Mouse (Mus musculus): Measurements from ENCODE around the gene Sh3bp1.

The Sh3bp1 gene

DNA sequence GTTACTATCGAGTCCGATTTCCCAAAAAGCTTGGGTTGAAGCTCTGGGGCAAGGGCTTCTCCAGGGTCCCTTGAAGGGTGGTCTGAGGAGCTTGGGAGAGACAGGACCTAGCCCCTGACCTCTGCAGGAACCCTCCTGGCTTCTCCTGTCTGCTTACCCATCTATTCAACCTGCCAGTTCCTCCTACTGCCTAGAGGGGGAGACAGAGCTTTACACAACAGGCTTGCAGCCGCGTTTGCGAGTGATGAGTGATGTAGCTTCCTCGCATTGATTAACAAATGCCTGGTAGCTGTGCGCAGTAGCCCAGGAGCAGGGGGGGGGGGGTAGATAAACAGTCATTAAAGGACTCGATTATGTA, 16.1 kb downstream of the Sh3bp1 start:
- WGBS, result 9% methylated on average over 8 of the region's 8 CpGs

- 25% methylated on average over 12 of the region's 12 CpGs for WGBS
Measured at GRCm38 (mm10) chr15:78916052-78916826, 16.7 kb downstream of the Sh3bp1 start.

- 91% methylated on average over 23 of the region's 23 CpGs for WGBS
Measured at GRCm38 (mm10) chr15:78918126-78918525, 18.6 kb downstream of the Sh3bp1 start.

DNA sequence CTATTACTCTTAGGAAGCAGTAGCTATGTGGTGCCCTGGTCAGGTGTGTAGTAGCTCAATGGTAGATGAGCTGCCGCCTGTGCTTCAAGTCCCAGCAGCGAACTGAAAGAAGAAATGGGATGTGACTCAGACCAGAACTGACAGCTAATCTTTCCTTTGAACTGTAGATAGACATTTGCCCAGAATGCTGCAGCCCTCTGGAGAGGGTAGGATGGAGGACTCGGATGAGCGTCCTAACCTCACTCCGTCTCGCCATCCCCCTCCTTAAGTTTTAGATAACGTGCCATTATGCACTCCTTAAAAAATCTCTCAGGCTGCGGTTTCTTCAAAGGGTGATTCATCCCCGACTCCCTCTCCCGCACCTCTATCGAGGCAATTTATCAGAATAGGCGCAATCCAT, 20.3 kb downstream of the Sh3bp1 start:
- 71% methylated on average over 12 of the region's 12 CpGs for WGBS

DNA sequence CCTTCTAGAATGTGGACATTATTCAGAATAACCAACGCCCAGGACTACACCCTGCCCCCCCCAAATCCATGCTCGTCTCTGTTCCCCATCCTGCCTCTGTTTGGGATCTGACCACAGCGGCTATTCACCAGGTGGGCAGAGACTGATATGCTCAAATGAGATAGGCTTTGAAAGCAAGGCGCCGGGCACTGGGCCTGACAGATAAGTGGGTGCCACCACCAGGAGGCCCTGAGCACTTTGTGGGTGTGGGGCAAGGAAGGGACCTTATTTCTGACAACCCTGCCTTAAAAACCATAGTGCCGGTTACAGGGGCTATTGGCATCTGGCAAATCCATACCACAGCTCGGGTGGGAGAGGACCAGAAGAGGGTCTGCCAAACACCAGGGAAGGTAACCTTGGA, 23.1 kb downstream of the Sh3bp1 start:
- 90% methylated on average over 7 of the region's 7 CpGs for WGBS

DNA sequence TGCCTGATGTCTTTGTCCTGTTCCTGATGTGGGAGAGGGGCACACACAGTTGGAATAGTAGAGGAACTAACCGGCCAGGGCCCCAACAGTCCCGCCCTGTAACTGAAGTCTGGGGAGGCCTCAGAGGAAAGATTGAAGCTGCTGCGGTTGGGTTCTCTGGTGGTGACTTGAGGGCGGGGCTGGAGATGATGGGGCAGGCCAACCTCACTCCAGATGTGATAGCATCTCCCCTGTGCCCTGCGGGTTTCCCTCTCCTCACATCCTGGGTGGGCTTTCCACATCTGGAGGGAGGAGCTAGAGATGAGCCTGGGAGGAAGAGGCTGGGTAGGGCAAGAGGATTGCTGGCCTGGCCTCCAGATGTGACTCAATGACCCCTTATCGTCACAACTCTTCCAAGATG, 24.0 kb downstream of the Sh3bp1 start:
- 88% methylated on average over 6 of the region's 6 CpGs for WGBS

DNA sequence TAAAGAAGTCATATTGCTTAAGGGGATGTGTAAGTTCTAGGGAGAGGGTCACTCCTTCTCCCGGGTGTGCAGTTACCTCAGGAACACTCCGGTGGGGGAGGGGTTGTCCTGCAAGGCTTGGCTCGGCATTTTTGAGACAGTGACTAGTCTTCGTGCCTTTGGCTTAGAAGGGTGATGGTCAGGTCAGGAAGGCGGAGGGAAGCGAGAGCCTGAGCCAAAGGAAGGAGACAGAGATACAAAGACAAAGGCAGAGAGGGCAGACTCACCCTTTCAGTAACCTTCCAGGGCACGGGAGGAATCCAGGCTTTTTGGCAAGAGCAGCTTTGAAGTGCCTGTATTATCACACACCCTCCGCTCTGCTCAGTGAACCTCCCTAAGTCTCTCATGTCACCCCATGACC, 25.6 kb downstream of the Sh3bp1 start:
- WGBS, result 70% methylated on average over 8 of the region's 8 CpGs

GRCm38 (mm10) chr15:78926021-78926919, 26.7 kb downstream of the Sh3bp1 start, which contains the start of gene Lgals1:
TSS of gene Lgals1 (plus strand) at chr15:78926725.
- WGBS, result 24% methylated on average over 20 of the region's 20 CpGs

- 49% methylated on average over 15 of the region's 15 CpGs for WGBS
Measured at GRCm38 (mm10) chr15:78927021-78927787, 27.6 kb downstream of the Sh3bp1 start.

DNA sequence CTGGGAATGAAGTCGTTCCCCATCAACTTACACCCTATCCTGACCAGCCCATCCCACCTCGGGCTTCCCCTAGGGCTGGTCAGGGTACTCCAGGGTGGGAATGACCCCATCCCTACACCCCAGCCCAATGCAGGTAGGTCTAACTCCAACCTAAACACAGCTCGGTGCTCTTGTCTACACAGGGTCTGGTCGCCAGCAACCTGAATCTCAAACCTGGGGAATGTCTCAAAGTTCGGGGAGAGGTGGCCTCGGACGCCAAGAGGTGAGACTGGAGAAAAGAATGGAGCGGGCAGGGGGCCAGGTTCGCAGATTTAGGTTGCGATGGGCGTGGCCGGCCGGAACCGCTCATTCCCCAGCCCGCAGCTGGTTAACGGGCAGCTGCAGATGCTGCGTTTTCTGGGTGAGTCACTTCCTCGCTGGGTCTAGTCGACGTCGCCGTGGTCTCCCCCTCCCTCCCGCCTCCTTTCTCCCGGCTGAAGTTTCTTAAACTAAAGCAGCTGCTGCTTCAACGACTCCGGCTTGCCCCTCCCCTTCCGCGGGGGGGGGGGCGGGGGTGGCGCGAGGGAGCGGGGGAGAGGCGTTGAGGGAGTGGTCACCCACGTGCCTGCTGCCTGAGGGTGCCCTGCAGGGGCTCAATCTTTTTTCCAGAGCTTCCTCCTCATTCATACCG, 28.4 kb downstream of the Sh3bp1 start:
- WGBS, result 1% methylated on average over 33 of the region's 35 CpGs

GRCm38 (mm10) chr15:78928539-78928938, 29.0 kb downstream of the Sh3bp1 start:
- 60% methylated on average over 8 of the region's 8 CpGs for WGBS

DNA sequence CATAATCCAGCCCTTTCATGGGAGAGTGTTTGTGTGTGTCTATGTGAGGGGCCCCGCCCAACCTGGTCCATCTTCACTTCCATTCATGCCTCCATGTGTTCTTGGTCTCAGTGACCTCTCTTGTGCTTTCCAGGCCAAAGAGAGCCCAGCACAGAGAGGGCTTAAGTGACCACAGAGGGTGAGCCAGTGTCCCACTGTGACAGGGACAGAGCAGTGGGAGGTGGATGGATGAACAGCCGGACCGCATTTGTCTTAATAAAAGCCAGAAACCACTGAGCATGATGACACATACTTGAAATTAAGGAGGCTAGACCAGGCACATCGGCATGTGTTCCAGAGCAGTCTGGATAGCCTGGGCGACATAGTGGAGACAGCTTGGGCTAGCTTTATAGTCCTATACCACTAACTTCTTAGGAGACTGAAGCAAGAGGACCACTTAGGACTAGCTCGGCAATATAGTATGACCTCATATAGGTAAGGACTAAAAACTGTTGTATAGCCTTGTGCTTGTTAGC, 30.7 kb downstream of the Sh3bp1 start:
- WGBS, result 95% methylated on average over 6 of the region's 6 CpGs

- 84% methylated on average over 7 of the region's 7 CpGs for WGBS
Measured at GRCm38 (mm10) chr15:78930801-78931426, 31.3 kb downstream of the Sh3bp1 start.

DNA sequence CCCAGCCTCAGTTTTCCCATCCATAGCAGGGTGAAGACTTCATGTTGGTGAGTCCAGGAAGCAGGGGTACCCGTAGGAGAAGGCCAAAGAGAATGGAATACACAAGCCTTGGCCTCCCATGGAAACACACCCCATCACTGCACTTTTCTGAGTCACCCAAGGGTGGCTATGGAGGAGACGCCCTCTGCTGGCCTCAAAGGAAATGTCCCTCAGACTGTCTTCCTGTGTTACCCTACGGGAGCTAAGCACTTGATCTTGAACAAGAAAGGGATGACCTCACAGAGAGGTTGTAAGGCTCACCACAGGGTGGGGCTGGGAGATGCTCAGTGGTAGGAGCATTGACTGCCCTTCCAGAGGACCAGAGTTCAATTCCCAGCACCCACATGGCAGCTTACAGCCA, 32.0 kb downstream of the Sh3bp1 start:
- WGBS, result 10% methylated on average over 3 of the region's 3 CpGs

- WGBS, result under 1% methylated on average over 41 of the region's 42 CpGs
Measured at GRCm38 (mm10) chr15:78934784-78935320, 35.3 kb downstream of the Sh3bp1 start, which contains the start of gene Nol12. TSS of gene Nol12 (plus strand) at chr15:78934933.

- 94% methylated on average over 12 of the region's 12 CpGs for WGBS
Measured at GRCm38 (mm10) chr15:78936403-78936802, 36.8 kb downstream of the Sh3bp1 start.

- 82% methylated on average over 10 of the region's 10 CpGs for WGBS
Measured at GRCm38 (mm10) chr15:78937311-78937710, 37.7 kb downstream of the Sh3bp1 start.

- 47% methylated on average over 2 of the region's 2 CpGs for WGBS
Measured at GRCm38 (mm10) chr15:78937963-78938362, 38.4 kb downstream of the Sh3bp1 start.

GRCm38 (mm10) chr15:78940325-78940724, 40.8 kb downstream of the Sh3bp1 start:
- 92% methylated on average over 13 of the region's 13 CpGs for WGBS

DNA sequence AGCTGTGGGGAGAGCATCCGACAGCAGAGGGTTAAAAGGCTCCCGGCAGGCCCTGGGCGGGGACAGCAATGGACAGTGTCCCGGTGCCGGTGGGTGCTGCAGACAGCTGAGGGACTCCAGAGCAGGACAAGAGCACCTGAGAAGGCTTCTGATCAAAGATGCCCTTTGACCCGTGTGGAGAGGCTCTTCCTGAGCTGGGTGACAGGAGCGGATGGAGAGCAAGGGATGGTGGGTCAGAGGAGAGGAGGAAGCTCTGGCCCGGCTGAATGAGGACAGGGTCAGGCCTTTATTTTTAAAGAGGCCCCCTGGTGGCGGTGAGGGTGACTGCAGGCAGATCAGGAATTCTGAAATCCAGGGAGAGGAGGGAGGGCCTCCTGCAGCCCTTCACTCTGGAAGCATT, 43.1 kb downstream of the Sh3bp1 start:
- 2% methylated on average over 9 of the region's 9 CpGs for WGBS
